Mouse (Mus musculus) embryonic facial prominence, embryonic 10.5 days (tissue): ENCODE results near the gene Mettl7a3. TPM values are rescaled to one million over a fixed set of nuclear protein-coding genes. Genes with fewer than 3 reads are reported as not detected.
A peak's percentile ranks its signal among the peaks of the same experiment; 100 is the strongest.
"Not testable (repeated sequence)": the region's sequence is repeated elsewhere in the genome, so short reads cannot be mapped to it uniquely, and the experiment has no call there.

Experiments
- DNase-seq: peaks from one replicate; pipeline ENCODE4 v3.0.0-alpha.2; 2017; ENCODE audit warnings: low spot score
- H3K27ac ChIP-seq: fragments of 300-500 bp; sonication (generic); replicated peaks from 2 replicates; pipeline ENCODE4 v1.5.1; 2016; ENCODE audit warnings: mild to moderate bottlenecking
- H3K27me3 ChIP-seq: fragments of 300-500 bp; sonication (generic); replicated peaks from 2 replicates; pipeline ENCODE4 v1.6.1; 2016; ENCODE audit warnings: low read depth, mild to moderate bottlenecking; ENCODE audit not compliant: poor library complexity, severe bottlenecking
- H3K36me3 ChIP-seq: fragments of 300-500 bp; sonication (generic); replicated peaks from 2 replicates; pipeline ENCODE4 v1.6.1; 2016; ENCODE audit warnings: mild to moderate bottlenecking, moderate library complexity
- H3K4me1 ChIP-seq: fragments of 300-500 bp; sonication (generic); 2 replicates; pipeline ENCODE4 v1.6.1; 2016
- H3K4me3 ChIP-seq: fragments of 300-500 bp; sonication (generic); 2 replicates; pipeline ENCODE4 v1.5.1; 2016; ENCODE audit warnings: mild to moderate bottlenecking, moderate library complexity
- H3K9me3 ChIP-seq: fragments of 300-500 bp; sonication (generic); 2 replicates; pipeline ENCODE4 v1.6.1; 2016; ENCODE audit warnings: mild to moderate bottlenecking
- WGBS: fragments of 180-500 bp; shearing (Covaris S2); methylation state at CpG from one replicate; pipeline ENCODE4 v1.1.7; 2016; 5-methylcytosine and 5-hydroxymethylcytosine counted together
- polyA plus RNA-seq: library from polyadenylated mRNA; unstranded; fragments of >200 nt; fragmentation: Nextera tagmentation; extraction: Ambion mirVana; gene quantifications from 2 replicates; pipeline ENCODE4 v1.2.1, GENCODE M21; 2016

Gene Mettl7a3
- polyA plus RNA-seq = not detected in 2 replicates

DNA sequence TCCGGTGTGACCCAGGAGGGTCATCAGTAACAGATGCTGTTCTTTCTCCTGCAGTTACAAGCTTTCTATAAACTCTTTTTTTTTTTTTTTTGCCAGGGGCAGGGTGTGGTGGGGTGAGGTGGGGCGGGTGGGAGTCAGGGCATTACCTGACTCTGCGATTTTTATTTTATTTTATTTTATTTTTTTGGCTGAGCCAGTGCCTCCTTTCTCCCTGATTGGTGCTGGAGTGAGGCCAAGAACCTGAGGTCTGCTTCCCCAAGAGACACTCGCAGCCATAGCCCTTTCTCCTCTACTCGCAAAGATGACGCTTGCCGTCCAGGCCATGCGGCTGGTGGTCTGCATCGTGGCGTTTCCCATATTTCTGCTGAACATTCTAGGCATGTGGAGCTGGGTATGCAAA lies at the start of gene Mettl7a3:
Gene Mettl7a3 (plus strand): TSS at position 301 of the 400 bp plus-strand sequence.
- Histone ChIP-seq H3K9me3 (no peaks in the 10 kb centered on the region), H3K4me3 (no peak within 1 kb of the TSS), H3K36me3 (no peaks in the 10 kb centered on the region), H3K4me1 (no peaks in the 10 kb centered on the region), H3K27me3 (no peaks in the 10 kb centered on the region), H3K27ac (no peak within 1 kb of the TSS)
- no peak for DNase-seq
- WGBS = 84% methylated on average over 10 of the region's 10 CpGs

DNA sequence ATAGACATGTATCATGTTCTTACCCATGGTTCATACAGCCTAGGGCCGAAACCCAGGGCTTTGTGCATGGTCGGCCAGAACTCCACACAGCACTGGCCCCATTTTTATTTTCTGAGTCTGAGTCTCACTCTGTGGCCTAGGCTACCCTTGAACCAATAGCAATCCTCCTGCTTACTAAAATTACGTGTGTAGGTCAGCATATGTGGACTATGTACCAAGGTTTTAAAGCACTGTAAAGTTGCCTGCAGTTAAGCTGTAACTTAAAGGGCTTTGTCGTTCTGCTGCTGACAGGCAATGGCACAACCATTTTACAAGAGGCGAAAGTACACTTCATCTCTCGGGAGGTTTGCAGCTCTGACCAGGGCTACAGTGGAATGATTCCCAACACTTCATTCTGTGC lies 45.7 kb upstream of the Mettl7a3 start:
- Histone ChIP-seq H3K36me3 (no peaks in the 10 kb centered on the region), H3K27ac (no peak overlapping the region), H3K4me3 (no peak overlapping the region), H3K4me1 (no peaks in the 10 kb centered on the region), H3K27me3 (no peaks in the 10 kb centered on the region), H3K9me3 (no peaks in the 10 kb centered on the region)
- WGBS = 91% methylated on average over 6 of the region's 6 CpGs
- no peak for DNase-seq

DNA sequence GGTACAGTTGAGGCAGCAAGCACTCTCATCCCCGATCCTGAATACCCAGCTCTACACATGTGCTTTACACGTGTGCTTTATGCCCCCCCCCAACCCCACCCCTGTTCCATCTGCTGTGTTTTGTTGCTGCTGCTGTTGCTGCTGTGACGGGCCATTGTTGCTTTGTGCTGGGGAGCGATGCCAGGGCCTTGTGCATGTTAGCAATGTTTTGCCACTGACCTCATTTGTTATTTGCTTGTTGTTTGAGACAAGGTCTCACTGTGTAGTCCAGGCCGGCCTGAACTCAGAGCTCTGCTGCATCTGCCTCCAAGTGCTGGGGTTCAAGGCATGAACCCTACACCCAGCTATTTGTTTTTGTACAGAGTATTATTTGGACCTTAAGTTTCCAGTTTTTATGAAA lies 43.9 kb upstream of the Mettl7a3 start:
- DNase-seq = no peak
- WGBS = 83% methylated on average over 5 of the region's 5 CpGs
- H3K4me1 ChIP-seq = peaks cover 6% of the 10 kb centered on the region; the same call in 1 of the 2 replicates
- no peaks in the 10 kb centered on the region for H3K36me3 ChIP-seq
- no peak overlapping the region; the same call in 1 of the 2 replicates for H3K27ac ChIP-seq
- no peaks in the 10 kb centered on the region for H3K27me3 ChIP-seq
- no peaks in the 10 kb centered on the region for H3K9me3 ChIP-seq
- H3K4me3 ChIP-seq = no peak overlapping the region

DNA sequence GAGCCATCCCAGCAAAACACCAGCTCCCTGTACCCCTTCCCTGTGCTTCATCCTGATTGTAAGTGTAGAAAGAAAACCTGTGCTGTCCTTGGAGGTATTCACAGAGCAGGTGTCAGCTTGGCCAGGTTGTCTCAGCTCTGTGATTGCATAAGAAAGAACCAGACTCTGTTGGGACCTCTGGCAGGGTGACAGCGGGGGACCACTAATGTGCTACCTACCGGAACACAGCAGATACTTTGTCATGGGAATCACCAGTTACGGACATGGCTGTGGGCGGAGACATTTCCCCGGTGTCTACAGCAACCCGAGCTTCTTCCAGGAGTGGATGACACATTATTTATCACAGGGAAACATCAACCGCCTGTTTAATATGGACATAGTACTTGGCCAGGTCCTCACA lies 42.4 kb upstream of the Mettl7a3 start:
- Histone ChIP-seq H3K9me3 (no peaks in the 10 kb centered on the region), H3K27me3 (no peaks in the 10 kb centered on the region), H3K36me3 (no peaks in the 10 kb centered on the region), H3K4me3 (no peak overlapping the region), H3K4me1 (peaks cover 6% of the 10 kb centered on the region; the same call in 1 of the 2 replicates), H3K27ac (no peak overlapping the region)
- DNase-seq = no peak
- WGBS = 77% methylated on average over 7 of the region's 7 CpGs

DNA sequence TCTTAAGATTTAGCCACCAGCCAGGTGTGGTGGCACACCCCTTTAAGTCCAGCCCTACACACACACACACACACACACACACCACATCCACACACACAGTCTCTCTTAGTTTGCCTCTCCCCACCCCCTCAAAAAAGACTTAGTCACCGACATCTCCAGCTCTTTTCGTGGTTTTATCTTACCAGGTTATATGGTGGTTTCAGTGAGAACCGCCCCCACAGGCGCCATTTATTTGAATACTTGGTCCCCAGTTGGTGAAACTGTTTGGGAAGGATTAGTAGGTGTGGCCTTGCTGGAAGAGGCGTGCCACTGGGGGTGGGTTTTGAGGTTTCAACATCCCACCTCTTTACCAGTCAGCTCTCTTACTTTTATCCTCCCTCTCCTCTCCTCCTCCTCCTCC lies 36.9 kb upstream of the Mettl7a3 start:
- 92% methylated on average over 5 of the region's 5 CpGs for WGBS
- Histone ChIP-seq H3K27me3 (no peaks in the 10 kb centered on the region), H3K9me3 (no peaks in the 10 kb centered on the region), H3K4me1 (peaks cover 6% of the 10 kb centered on the region; the same call in 1 of the 2 replicates), H3K27ac (no peak overlapping the region), H3K4me3 (no peak overlapping the region), H3K36me3 (no peaks in the 10 kb centered on the region)
- no peak for DNase-seq

DNA sequence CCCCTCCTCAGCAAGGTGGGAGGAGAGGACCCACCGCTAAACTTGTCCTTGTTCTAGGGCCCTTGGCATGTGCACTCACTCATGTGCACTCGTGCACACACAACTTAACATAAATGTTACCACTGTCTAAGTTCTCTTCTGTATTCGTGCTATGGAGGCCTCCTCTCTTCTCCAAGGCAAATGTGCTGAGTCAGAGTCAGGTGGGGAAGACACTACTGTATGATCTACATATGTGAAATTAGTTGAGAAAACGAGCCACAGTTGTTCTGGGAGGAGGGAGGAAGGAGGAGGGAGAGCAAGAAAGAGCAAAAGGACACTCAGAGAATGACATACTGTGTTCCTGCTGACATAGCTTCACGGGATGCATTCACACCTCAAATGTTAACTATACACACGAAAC lies 34.2 kb upstream of the Mettl7a3 start:
- H3K36me3 ChIP-seq = no peaks in the 10 kb centered on the region
- no peaks in the 10 kb centered on the region for H3K27me3 ChIP-seq
- no peaks in the 10 kb centered on the region for H3K9me3 ChIP-seq
- no peak overlapping the region for H3K27ac ChIP-seq
- H3K4me1 ChIP-seq = peaks cover 18% of the 10 kb centered on the region
- no peak for DNase-seq
- 83% methylated on average over 6 of the region's 6 CpGs for WGBS
- H3K4me3 ChIP-seq = no peak overlapping the region

DNA sequence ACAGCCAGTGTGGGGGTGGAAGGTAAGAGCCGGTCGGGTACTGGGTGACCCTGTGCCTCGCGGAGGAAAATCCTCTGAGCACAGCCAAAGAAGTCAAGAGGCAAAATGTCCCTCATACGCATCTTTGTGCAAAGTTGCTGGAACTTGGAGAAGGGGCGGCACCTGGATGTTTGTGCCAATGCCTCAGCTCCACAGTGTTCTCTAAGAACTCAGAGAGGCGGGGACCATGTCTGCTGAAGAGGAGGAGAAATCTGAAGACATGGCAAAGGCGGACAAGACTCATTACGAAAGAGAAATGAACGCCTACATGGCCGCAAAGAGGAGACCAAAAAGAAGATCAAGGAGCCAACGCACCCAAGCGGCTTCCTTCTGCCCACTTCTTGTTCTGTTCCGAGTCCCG lies 33.2 kb upstream of the Mettl7a3 start:
- Histone ChIP-seq H3K4me3 (no peak overlapping the region), H3K27ac (no peak overlapping the region), H3K27me3 (no peaks in the 10 kb centered on the region), H3K4me1 (peaks cover 16% of the 10 kb centered on the region), H3K36me3 (no peaks in the 10 kb centered on the region), H3K9me3 (no peaks in the 10 kb centered on the region)
- 77% methylated on average over 15 of the region's 15 CpGs for WGBS
- no peak for DNase-seq

DNA sequence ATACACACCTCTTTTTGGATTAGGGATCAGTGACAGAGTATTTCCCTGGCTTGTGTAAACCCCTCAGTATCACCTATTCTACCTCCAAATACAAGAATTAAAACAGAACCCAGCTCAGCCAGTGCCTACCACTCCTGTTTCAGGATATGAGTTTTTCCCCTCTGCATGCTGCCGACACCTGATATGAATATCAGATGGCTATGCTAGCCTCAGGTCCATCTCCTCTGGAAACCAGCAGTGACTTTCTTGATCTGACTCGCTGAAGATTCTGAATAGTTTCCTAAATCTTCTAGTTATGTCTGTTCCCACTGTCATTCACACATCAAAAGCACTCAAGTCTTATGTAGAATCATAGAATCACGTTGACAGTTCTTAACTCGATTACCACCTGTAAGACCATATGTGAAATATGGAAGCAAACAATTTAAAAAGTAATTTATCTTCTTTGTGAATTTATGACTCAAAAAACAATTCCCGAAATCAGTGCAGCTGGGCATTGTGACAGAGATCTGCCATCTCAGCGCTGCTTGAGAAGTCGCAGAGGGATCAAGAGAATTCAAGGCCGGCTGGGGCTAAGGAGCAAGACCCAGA lies 31.2 kb upstream of the Mettl7a3 start:
- Histone ChIP-seq H3K27ac (peak overlapping the region; percentile 88), H3K4me3 (peak overlapping the region; percentile 65), H3K9me3 (no peaks in the 10 kb centered on the region), H3K4me1 (peaks cover 16% of the 10 kb centered on the region), H3K36me3 (no peaks in the 10 kb centered on the region), H3K27me3 (no peaks in the 10 kb centered on the region)
- no peak for DNase-seq
- 58% methylated on average over 8 of the region's 8 CpGs for WGBS

DNA sequence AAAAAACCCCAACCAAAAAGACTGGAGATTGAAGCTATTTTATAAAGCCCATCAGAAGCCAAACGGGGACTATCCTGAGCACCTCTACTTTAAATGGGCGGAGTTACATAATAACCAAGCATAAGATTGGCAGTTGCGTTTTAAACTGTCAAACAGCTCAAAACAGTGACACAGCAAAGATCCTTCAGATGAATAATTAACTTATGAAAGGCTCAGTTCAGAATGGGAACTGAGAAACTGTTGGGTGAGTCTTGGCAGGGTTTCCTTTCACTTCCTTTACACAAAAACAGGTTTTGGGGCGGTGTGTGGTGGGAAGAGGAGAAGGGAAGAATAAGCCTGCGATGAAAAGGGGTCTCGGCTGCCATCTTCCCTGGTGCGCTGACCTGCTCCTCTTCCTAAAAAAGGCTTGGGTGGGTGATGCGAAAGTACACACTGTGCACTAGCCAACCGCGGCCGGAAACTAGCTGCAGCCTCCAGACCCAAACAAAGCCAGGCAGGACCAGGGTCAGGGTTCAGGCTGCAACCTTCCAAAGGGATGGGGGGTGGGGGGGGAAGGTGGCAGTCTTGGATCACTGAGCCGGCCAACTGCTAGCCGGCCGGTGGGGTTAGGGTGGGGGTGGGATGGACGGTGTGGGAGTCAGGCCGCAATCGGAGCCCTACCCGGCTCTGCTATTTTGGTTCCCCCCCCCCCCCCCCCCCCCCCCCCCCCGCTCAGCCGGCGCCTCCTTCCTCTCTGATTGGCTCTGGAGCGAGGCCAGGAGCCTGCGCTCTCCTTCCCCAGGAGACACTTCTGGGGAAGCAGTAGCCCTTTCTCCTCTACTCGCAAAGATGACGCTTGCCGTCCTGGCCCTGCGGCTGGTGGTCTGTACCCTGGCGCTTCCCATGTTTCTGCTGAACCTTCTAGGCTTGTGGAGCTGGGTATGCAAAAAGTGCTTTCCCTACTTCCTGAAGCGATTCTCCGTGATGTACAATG lies 30.4 kb upstream of the Mettl7a3 start, which contains the start of gene Mettl7a1:
Gene Mettl7a1 (plus strand): TSS at position 122 of the 973 bp plus-strand sequence.
- no peaks in the 10 kb centered on the region for H3K27me3 ChIP-seq
- WGBS = 3% methylated on average over 25 of the region's 30 CpGs
- H3K4me1 ChIP-seq = peaks cover 16% of the 10 kb centered on the region
- no peaks in the 10 kb centered on the region for H3K36me3 ChIP-seq
- H3K4me3 ChIP-seq = peak within 1 kb of the TSS; percentile 65
- H3K9me3 ChIP-seq = no peaks in the 10 kb centered on the region
- peak within 1 kb of the TSS; percentile 88 for H3K27ac ChIP-seq
- DNase-seq = peak; percentile 83

DNA sequence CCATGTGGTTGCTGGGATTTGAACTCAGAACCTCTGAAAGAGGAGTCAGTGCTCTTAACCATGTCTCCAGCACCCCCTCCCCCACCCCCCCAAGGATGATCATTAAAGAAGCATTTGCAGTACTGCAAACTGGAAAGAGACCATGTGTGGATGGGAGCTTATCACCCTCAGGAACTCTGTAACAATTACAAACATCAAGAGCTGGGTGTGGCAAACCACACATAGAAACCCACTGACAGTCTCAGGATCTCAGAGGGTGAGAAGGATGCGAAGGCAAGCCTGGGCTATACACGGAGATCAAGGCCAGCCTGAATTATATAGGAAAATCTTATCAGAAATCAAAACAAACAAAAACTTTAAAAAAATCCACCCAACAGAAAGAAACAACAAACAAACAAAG lies 28.5 kb upstream of the Mettl7a3 start:
- Histone ChIP-seq H3K27me3 (no peaks in the 10 kb centered on the region), H3K27ac (no peak overlapping the region), H3K36me3 (no peaks in the 10 kb centered on the region), H3K9me3 (no peaks in the 10 kb centered on the region), H3K4me3 (0 out of 2 replicates have a peak overlapping the region, but pooled peaks have one; percentile 65), H3K4me1 (peaks cover 16% of the 10 kb centered on the region)
- no peak for DNase-seq
- 87% methylated on average over 2 of the region's 2 CpGs for WGBS

DNA sequence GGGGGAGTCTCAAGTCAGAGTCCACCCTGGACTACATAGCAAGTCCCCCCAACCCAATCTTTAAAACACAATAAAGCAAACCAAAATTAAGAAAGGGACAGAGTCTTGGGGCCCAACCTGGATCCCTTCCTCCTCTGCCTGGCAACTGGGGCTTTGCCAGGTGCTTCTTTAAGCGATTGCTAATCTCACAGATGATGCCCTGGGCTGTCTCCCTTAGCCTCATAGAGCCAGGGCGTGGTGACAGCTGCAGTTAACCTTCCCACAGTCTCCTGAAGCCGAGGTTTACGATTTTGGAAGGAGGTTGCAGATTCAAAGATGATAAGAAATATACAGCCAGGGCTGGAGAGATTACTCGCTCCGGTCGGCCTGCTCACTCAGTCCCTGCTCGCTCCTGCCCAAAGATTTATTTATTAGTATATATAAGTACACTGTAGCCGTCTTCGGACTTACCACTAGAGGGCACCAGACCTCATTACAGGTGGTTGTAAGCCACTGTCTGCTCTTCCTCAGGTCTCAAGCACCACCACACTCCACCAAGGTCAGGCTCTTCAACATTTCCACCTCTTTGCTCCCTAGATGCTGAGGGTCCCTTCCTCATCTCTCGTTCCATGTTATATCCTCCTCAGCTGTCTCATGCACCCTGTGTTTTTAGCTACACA lies 27.2 kb upstream of the Mettl7a3 start:
- H3K4me1 ChIP-seq = peaks cover 16% of the 10 kb centered on the region
- H3K27me3 ChIP-seq, H3K4me3 ChIP-seq, H3K27ac ChIP-seq, H3K36me3 ChIP-seq, H3K9me3 ChIP-seq: not testable (repeated sequence)
- WGBS = 48% methylated on average over 11 of the region's 11 CpGs
- DNase-seq = peak; percentile 41

DNA sequence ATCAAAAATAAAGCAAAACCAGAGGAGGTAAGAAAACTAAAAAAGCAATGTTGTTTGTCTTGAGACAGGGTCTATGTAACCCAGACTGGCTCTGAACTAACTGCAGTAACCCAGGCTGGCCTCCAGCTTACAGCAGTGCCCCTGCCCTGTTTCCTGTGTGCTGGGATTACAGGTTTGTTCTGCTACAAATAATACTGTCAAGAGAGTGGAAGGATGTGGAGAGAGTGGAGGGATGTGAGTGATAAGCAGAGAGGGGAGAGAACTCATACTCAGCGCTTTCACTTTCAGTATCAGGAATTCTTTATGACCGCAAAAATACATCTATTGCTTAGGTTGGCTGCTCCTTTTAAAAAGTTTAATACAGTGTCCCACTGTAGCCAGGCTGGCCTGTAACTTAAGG lies 22.4 kb upstream of the Mettl7a3 start:
- WGBS = 91% methylated on average over 2 of the region's 2 CpGs

More for the DNA sequence above, 22.4 kb upstream of the Mettl7a3 start:
- Histone ChIP-seq H3K27me3 (no peaks in the 10 kb centered on the region), H3K4me1 (no peaks in the 10 kb centered on the region), H3K36me3 (peaks cover 19% of the 10 kb centered on the region), H3K27ac (no peak overlapping the region), H3K4me3 (no peak overlapping the region), H3K9me3 (peaks cover 5% of the 10 kb centered on the region; the same call in 1 of the 2 replicates)
- DNase-seq = no peak
